Comparison of ENCODE assay signal across 9 mouse cellular contexts in the genomic region with DNA sequence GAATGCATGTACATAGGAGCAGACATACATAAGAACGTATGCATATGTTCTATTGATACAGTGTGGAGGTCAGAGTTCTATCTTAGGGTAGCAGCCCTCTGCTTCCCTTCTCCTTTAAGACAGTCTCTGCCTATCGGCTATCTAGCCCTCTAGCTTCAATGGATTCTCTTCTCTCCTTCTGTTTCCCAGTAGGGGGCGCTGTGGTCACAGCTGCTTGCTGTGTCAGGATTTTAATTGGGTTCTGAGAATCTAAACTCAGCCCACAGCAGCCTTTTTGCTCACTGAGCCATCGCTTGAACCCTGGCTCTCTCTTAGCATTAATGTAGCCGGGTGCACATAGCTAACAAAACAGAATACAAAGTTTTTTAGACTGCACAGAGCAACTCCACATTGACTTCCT.
DNase-seq lines count a peak whose midpoint lies in the region; ATAC-seq and TF ChIP-seq lines count a peak whose summit lies in the region.
"Had no signal": no experiment of that assay in that cellular context is flagged by ENCODE, and none has a peak within 500 bp of the region (broad histone marks: within the 10 kb centered on the region; RNA-seq: fewer than 3 reads in every experiment).

No protein-coding gene starts in this region.

- ATAC-seq in liver, postnatal 0 days, result no peak
- no peak for ATAC-seq in activated CD4-positive, CD25-positive, alpha-beta regulatory T cell, adult 4 months
- no peak for ATAC-seq in erythroblast, adult 5-6 weeks (replicated peaks; ENCODE audit: low FRiP score, poor library complexity, severe bottlenecking)

- no peaks in the 10 kb centered on the region for H3K36me3 ChIP-seq in liver, postnatal 0 days (replicated peaks; ENCODE audit: insufficient read depth, low read length)
- H3K36me3 ChIP-seq: midbrain, embryonic 12.5 days had no signal

- peak; percentile 66 for TF ChIP-seq CTCF in liver, postnatal 0 days (IDR thresholded peaks at IDR 0.05; ENCODE audit: low read depth)

- no peak overlapping the region for H3K9ac ChIP-seq in liver, postnatal 0 days (replicated peaks)
- H3K9ac ChIP-seq: midbrain, embryonic 12.5 days had no signal

- H3K4me3 ChIP-seq in liver, postnatal 0 days (ENCODE audit: low read depth, low read length), result no peak overlapping the region
- H3K4me3 ChIP-seq: midbrain, embryonic 12.5 days had no signal

- DNase-seq in cerebellum, postnatal 10 days, result peak; percentile 46 to 59
- no peak for DNase-seq in cerebellum, adult 11 months
- peak; percentile 28 for DNase-seq in left cerebral cortex, postnatal 4 days
- no peak for DNase-seq in left cerebral cortex, adult 9 months (ENCODE audit: low spot score in 2 of 2)
- DNase-seq in brain, adult 2 months (ENCODE audit: low read depth, low spot score), result peak; percentile 15
- DNase-seq in liver, postnatal 0 days, result peak; percentile 45

- no peak for TF ChIP-seq EP300 in liver, postnatal 0 days (IDR thresholded peaks at IDR 0.05; ENCODE audit: low read depth)

- no peak overlapping the region for H3K4me2 ChIP-seq in liver, postnatal 0 days (ENCODE audit: low read depth, low read length)
- H3K4me2 ChIP-seq: midbrain, embryonic 12.5 days had no signal

- intact Hi-C loops in left cerebral cortex, postnatal 4 days (cut with DNase I), result no loop called here

- no peaks in the 10 kb centered on the region for H3K27me3 ChIP-seq in liver, postnatal 0 days (ENCODE audit: insufficient read depth, low read length)
- H3K27me3 ChIP-seq: midbrain, embryonic 12.5 days had no signal

- 51% methylated on average over 5 of the region's 5 CpGs for WGBS in liver, postnatal 0 days (ENCODE audit: insufficient replicate concordance)

- no peak overlapping the region for H3K27ac ChIP-seq in liver, postnatal 0 days (ENCODE audit: low read depth)
- H3K27ac ChIP-seq: midbrain, embryonic 12.5 days had no signal

- H3K9me3 ChIP-seq in liver, postnatal 0 days (ENCODE audit: low read length), result no peaks in the 10 kb centered on the region
- H3K9me3 ChIP-seq: midbrain, embryonic 12.5 days had no signal

- H3K4me1 ChIP-seq in liver, postnatal 0 days (ENCODE audit: insufficient read depth), result no peaks in the 10 kb centered on the region

Comparison
In these comparisons a context has a peak if more than half of its experiments do, and no peak if none do; other contexts are left out.
1. DNase-seq: peak in cerebellum, postnatal 10 days (2 of 2), left cerebral cortex, postnatal 4 days (single experiment), brain, adult 2 months (single experiment) and liver, postnatal 0 days (single experiment); none in cerebellum, adult 11 months (single experiment) and left cerebral cortex, adult 9 months (0 of 2).